Mouse (Mus musculus) adrenal gland, postnatal 10 days (tissue): ENCODE results near the gene Dclk1. TPM values are rescaled to one million over a fixed set of nuclear protein-coding genes. Genes with fewer than 3 reads are reported as not detected.
"Not testable (repeated sequence)": the region's sequence is repeated elsewhere in the genome, so short reads cannot be mapped to it uniquely, and the experiment has no call there.

Experiments used
- DNase-seq: peaks from one replicate; pipeline ENCODE4 v3.0.0; 2021; ENCODE audit warnings: mixed read lengths
- long read RNA-seq, 2 experiments: library from polyadenylated mRNA; stranded (forward); transcript quantifications; one replicate each; pipeline ENCODE4 v2.0.0; 2021
- total RNA-seq, 2 experiments: library from RNA; stranded (reverse); gene quantifications; 2 replicates each; pipeline ENCODE4 v1.2.3; 2021

Gene Dclk1
- total RNA-seq: 10 to 100 TPM; 13.5 to 18.0 TPM
- long read RNA-seq, experiment 1, full-length matches to known transcripts: 2 of 5 reads
- long read RNA-seq, experiment 1, partial matches to known transcripts: 0 of 5 reads
- long read RNA-seq, experiment 1, other reads (novel, unspliced or antisense): 3 of 5 reads
- long read RNA-seq, experiment 2, full-length matches to known transcripts: 1 of 2 reads
- long read RNA-seq, experiment 2, partial matches to known transcripts: 0 of 2 reads
- long read RNA-seq, experiment 2, other reads (novel, unspliced or antisense): 1 of 2 reads

- DNase-seq: peak; percentile 21
Observed at GRCm38 (mm10) chr3:55241730-55242421, at the start of gene Dclk1. Dclk1 (plus strand) TSS chr3:55242364.

- DNase-seq: no peak
Observed at GRCm38 (mm10) chr3:55193351-55193750, 48.8 kb upstream of the Dclk1 start.

GRCm38 (mm10) chr3:55194792-55195191, 47.4 kb upstream of the Dclk1 start:
- no peak for DNase-seq

GRCm38 (mm10) chr3:55195581-55196327, 46.4 kb upstream of the Dclk1 start:
- DNase-seq: no peak

- peak; percentile 7 for DNase-seq
Observed at GRCm38 (mm10) chr3:55196328-55196710, 45.8 kb upstream of the Dclk1 start.

- not testable (repeated sequence) for DNase-seq
Observed at GRCm38 (mm10) chr3:55203621-55204020, 38.5 kb upstream of the Dclk1 start.

GRCm38 (mm10) chr3:55206413-55206812, 35.8 kb upstream of the Dclk1 start:
- DNase-seq: no peak

- no peak for DNase-seq
Observed at GRCm38 (mm10) chr3:55207665-55208064, 34.5 kb upstream of the Dclk1 start.

- DNase-seq: no peak
Observed at GRCm38 (mm10) chr3:55212254-55212653, 29.9 kb upstream of the Dclk1 start.

GRCm38 (mm10) chr3:55213785-55214184, 28.4 kb upstream of the Dclk1 start:
- no peak for DNase-seq

- no peak for DNase-seq
Observed at GRCm38 (mm10) chr3:55214413-55214812, 27.8 kb upstream of the Dclk1 start.

- DNase-seq: no peak
Observed at GRCm38 (mm10) chr3:55222502-55222901, 19.7 kb upstream of the Dclk1 start.

GRCm38 (mm10) chr3:55223862-55224261, 18.3 kb upstream of the Dclk1 start:
- no peak for DNase-seq

- peak; percentile 21 for DNase-seq
Observed at GRCm38 (mm10) chr3:55226501-55227213, 15.5 kb upstream of the Dclk1 start.

GRCm38 (mm10) chr3:55227214-55227581, 15.0 kb upstream of the Dclk1 start:
- DNase-seq: no peak

- peak; percentile 57 for DNase-seq
Observed at GRCm38 (mm10) chr3:55242422-55243055, 375 bp downstream of the Dclk1 start.

GRCm38 (mm10) chr3:55243056-55243471, 900 bp downstream of the Dclk1 start:
- DNase-seq: no peak

- DNase-seq: peak; percentile 3
Observed at GRCm38 (mm10) chr3:55244087-55244486, 1.9 kb downstream of the Dclk1 start.

- DNase-seq: no peak
Observed at GRCm38 (mm10) chr3:55246618-55247272, 4.6 kb downstream of the Dclk1 start.

- no peak for DNase-seq
Observed at GRCm38 (mm10) chr3:55248048-55248447, 5.9 kb downstream of the Dclk1 start.

- DNase-seq: peak; percentile 51
Observed at GRCm38 (mm10) chr3:55248508-55248907, 6.3 kb downstream of the Dclk1 start.
